Mouse (Mus musculus): ENCODE results near the gene Tnrc6c. TPM values are rescaled to one million over a fixed set of nuclear protein-coding genes. Genes with fewer than 3 reads are reported as not detected.

Tnrc6c gene
- polyA plus RNA-seq (2014; fragmentation: Illumina TruSeq; extraction: RNeasy Lipid Tissue Mini Kit (QIAGEN cat#74804); ENCODE audit: low read depth, low replicate concordance), result 13.5 TPM

DNA sequence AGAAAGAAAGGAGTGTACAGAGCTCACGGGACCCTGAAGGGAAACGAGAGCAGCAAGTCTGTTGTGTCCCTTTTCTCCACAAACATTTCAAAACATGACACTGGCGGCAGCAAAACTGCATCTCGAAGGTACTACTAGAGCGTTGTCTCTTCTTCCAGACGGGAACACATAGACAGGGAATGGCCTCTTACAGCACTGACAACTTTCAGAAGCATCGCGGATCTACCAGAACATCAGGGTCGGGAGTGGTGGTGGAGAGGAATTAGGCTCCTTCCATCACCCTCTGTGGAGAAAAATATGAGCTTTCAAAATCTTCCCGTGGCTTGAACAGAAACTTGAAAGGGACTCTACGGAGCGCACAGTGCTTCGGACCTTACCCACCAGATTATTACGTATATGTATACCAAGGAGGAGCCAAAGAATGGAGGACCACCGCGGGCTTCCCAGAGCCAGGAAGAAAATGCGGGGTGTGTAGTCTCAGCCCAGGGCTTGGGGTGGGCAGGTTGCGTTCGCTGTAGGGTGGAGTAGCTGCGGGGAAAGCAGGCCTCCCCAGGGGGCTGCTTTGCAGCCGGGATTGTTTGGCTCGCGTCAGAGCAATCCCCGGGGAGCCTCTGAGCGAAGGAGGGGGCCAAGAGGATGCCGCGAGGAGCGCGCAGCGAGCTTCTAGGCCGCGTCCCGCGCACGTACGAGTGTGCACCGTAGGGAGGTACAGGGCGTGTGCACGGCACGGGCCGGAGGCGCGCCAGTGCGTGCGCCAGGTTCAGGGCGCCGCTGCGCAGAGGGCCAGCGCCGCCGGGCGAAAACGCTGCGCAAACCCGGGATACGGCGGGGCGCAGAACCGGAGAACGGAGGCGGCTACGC, at the start of gene Tnrc6c:
TSS of gene Tnrc6c (plus strand) at position 799 of the 861 bp plus-strand sequence.

DNA sequence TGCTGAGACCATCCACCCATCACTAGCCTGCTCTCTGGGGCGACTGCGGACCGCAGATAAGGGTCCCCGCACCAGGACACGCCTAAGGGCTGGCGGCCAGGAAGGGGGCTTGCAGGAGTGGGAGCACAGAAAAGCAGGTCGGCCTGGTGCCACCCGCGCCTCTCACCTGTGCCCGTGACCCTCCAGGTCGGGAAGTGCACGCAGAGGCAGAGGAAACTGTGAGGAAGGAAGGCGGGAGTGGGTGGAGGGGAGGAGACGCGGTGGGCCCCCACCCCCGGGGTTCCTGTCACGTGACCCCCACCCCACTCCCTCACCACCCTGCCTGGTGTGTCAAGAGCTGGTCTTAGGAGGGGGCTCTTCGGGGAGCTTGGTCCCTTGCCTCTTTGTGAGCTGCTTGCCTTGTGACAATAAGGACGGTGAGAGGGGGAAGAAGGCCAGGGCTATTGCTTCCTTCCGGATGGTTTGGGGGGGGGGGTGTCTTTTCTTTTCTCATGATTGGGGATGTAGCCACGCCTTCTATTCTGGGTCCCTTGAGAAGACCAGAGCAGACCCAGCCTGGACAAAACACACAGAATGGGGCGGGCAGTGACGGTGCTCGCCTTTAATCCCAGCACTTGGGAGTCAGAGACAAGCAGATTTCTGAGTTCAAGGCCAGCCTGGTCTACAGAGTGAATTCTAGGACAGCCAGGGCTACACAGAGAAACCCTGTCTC, 128.1 kb downstream of the Tnrc6c start, which contains the start of the genes Tmc8 and Tmc6:
TSS of gene Tmc8 (plus strand) at position 84 of the 712 bp plus-strand sequence.
TSS of gene Tmc6 (minus strand) at position 206 of the 712 bp plus-strand sequence.

DNA sequence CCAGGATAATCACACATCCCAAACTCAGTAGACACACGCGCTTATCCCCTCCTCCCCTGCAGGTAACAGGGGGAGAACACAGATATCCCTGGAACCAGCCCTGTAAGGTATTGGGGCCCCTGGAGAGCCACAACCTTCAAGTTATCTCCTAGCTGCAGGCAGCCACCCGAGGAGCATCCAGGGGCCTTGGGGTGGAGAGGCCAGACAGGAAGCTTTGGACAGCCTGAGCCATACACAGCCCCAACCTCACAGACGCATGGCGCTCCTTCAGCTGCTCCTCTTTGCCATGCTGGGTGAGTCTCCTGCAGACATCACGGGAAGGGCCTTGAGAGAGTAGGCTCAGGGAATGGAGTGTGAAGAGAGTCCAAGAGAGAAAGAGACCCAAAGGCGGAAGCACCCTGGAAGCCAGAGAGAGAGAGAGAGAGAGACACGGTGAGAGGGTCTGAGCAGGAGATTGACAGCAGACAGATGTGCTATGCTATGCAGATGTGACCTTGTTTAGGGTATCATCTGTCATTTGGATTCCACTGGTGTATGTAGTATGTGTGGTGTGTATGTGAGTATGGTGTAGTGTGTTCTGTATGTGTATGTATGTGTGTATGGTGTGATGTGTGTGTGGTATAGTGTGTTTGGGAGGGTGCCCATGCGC, 143.5 kb downstream of the Tnrc6c start, which contains the start of gene 6030468B19Rik:
TSS of gene 6030468B19Rik (plus strand) at position 150 of the 649 bp plus-strand sequence.

DNA sequence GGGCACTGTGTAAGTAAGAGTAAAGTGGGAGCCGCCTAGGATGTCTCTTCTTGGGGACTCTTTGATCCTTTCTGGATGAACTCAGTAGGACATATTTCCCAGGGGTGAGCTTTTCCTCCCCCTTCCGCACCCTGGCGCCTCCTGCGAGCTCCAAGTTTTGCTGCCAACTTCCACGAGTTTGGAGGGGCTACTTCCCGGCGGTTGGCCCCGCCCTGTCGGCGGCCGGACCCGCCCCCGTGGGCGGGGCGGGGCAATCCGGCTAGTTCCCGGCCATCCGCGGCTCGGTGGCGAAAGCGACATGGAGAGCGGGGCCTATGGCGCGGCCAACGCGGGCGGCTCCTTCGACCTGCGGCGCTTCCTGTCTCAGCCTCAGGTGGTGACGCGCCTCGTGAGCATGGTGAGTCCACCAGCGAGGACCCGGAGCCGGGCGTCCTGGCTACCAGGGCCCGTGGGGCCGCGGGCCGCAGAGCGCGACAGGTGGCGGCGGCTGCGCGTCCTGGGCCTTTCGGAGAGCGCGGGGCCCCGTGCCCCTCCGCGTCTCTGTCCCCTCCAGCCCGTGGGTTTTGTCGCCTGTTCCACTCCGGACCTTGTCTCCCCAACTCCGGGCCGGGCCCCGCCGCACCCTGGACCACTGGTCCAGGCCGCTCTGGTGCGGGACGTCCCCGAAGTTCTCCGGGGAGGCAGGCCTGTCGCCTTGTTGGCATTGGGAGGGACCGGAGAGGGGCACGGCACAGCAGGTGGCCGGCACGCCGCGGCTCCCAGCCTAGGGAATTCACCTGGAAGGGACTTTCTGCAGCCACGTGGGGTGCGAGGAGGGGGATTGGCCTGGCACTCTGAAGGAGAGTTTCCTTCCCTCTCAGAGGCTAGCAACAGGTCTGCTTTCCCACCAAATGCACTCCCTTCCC, 155.6 kb downstream of the Tnrc6c start, which contains the start of the genes Gm20708 and Syngr2:
TSS of gene Gm20708 (plus strand) at position 262 of the 905 bp plus-strand sequence.
TSS of gene Syngr2 (plus strand) at position 262 of the 905 bp plus-strand sequence.

Other genes starting within 250 kb of the Tnrc6c start
- gene Gm11733, start 169.9 kb upstream of the Tnrc6c start, polyA plus RNA-seq (2014; fragmentation: Illumina TruSeq; extraction: RNeasy Lipid Tissue Mini Kit (QIAGEN cat#74804); ENCODE audit: low read depth, low replicate concordance), result not detected
- gene Tmc8, start 127.8 kb downstream of the Tnrc6c start, polyA plus RNA-seq (2014; fragmentation: Illumina TruSeq; extraction: RNeasy Lipid Tissue Mini Kit (QIAGEN cat#74804); ENCODE audit: low read depth, low replicate concordance), result 1.9 TPM
- gene Tmc6, start 127.9 kb downstream of the Tnrc6c start, polyA plus RNA-seq (2014; fragmentation: Illumina TruSeq; extraction: RNeasy Lipid Tissue Mini Kit (QIAGEN cat#74804); ENCODE audit: low read depth, low replicate concordance), result 34.4 TPM
- gene 6030468B19Rik, start 143.4 kb downstream of the Tnrc6c start, polyA plus RNA-seq (2014; fragmentation: Illumina TruSeq; extraction: RNeasy Lipid Tissue Mini Kit (QIAGEN cat#74804); ENCODE audit: low read depth, low replicate concordance), result not detected
- 0.34 TPM for gene Gm20708, start 155.4 kb downstream of the Tnrc6c start, polyA plus RNA-seq (2014; fragmentation: Illumina TruSeq; extraction: RNeasy Lipid Tissue Mini Kit (QIAGEN cat#74804); ENCODE audit: low read depth, low replicate concordance)
- 76.4 TPM for gene Syngr2, start 155.4 kb downstream of the Tnrc6c start, polyA plus RNA-seq (2014; fragmentation: Illumina TruSeq; extraction: RNeasy Lipid Tissue Mini Kit (QIAGEN cat#74804); ENCODE audit: low read depth, low replicate concordance)
- 6.3 TPM for gene Afmid, start 171.6 kb downstream of the Tnrc6c start, polyA plus RNA-seq (2014; fragmentation: Illumina TruSeq; extraction: RNeasy Lipid Tissue Mini Kit (QIAGEN cat#74804); ENCODE audit: low read depth, low replicate concordance)
- 4.1 TPM for gene Tk1, start 171.8 kb downstream of the Tnrc6c start, polyA plus RNA-seq (2014; fragmentation: Illumina TruSeq; extraction: RNeasy Lipid Tissue Mini Kit (QIAGEN cat#74804); ENCODE audit: low read depth, low replicate concordance)
- 4.9 TPM for gene Birc5, start 195.0 kb downstream of the Tnrc6c start, polyA plus RNA-seq (2014; fragmentation: Illumina TruSeq; extraction: RNeasy Lipid Tissue Mini Kit (QIAGEN cat#74804); ENCODE audit: low read depth, low replicate concordance)
- not detected for gene Tmem235, start 206.5 kb downstream of the Tnrc6c start, polyA plus RNA-seq (2014; fragmentation: Illumina TruSeq; extraction: RNeasy Lipid Tissue Mini Kit (QIAGEN cat#74804); ENCODE audit: low read depth, low replicate concordance)
- 7.8 TPM for gene Tha1, start 219.2 kb downstream of the Tnrc6c start, polyA plus RNA-seq (2014; fragmentation: Illumina TruSeq; extraction: RNeasy Lipid Tissue Mini Kit (QIAGEN cat#74804); ENCODE audit: low read depth, low replicate concordance)

Measured in adipose tissue, adult 10 weeks (tissue).